Mouse (Mus musculus) spleen, adult 2 months (tissue): ENCODE data around the gene Fam129a.

Source experiments
- CTCF ChIP-seq: fragments of 200-500 bp; IDR thresholded peaks from 2 replicates; pipeline ENCODE4 v1.5.1; 2011; ENCODE audit warnings: mild to moderate bottlenecking, inconsistent platforms; ENCODE audit not compliant: insufficient read depth, insufficient read length, insufficient replicate concordance; ENCODE audit errors: extremely low read depth
- POLR2A ChIP-seq: fragments of 200-500 bp; IDR thresholded peaks from 2 replicates; pipeline ENCODE4 v1.6.1; 2011; ENCODE audit warnings: low read depth, low read length, inconsistent platforms

DNA sequence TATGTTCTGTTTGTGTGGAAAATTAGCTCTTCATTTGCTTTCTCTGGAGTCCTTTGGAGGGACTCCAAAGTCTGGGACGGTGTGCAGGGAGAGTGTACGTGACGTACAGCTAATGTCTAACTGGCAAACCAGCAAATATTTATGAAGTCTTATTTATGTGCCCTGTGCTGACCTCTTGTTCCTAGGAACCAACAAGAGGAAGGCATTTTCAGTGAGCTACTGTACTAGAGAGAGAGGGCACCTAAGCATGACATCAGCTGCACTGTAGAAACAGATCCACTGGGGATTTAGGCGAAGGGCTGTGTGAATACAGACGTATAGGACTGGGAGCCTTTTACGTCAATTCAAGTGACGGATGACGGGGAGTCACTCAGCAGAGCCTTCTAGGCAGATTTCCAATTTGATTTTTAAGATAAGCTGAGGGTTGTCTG, 48.3 kb downstream of the Fam129a start:
- TF ChIP-seq POLR2A (no peak), CTCF (no peak)
